Mouse (Mus musculus) embryo, embryonic 10 days (tissue): ENCODE results near the gene Lap3.
A peak's percentile ranks its signal among the peaks of the same experiment; 100 is the strongest.

ENCODE experiments used
- DNase-seq: peaks from one replicate; pipeline ENCODE4 v3.0.0-alpha.2; 2015; ENCODE audit warnings: low spot score

Gene Lap3

DNA sequence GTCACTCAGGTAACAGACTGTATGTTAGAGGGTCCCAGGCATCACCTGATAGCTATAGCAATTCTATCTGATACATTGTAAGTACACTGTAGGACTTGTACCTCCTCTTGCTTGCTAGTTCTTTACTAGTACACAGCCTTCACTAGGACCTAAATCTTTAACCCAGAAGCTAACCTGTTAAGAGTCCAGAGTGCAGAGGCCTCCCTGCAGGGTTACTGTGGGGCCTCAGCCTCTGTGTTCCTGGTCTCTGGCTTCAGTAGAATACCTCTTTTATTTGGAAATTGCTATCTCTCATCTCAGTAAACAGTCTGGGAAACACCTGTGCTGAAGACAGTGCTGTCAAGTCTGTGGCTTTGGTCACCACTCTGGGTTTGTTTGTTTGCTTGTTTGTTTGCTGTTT is 2.9 kb downstream of the Lap3 start:
- no peak for DNase-seq

DNA sequence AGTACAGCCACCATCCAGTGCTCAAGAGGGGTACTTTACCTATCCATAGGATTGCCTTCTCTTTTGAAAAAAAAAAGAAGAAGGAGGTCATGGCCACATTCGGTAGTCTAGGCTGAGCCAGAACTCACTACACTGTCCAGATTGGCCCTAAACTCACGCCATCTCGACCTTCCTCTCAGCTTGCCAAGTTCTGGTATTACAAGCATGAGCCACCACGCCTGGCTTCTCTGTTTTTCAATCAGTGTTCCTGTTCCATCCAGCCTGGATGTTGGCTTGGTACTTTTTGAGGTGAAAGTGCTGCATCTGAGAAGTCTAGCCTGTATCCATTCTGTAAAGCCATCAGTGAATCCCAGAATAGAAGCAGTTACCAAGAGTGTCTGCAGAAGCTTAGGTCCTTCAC is 3.3 kb downstream of the Lap3 start:
- no peak for DNase-seq

DNA sequence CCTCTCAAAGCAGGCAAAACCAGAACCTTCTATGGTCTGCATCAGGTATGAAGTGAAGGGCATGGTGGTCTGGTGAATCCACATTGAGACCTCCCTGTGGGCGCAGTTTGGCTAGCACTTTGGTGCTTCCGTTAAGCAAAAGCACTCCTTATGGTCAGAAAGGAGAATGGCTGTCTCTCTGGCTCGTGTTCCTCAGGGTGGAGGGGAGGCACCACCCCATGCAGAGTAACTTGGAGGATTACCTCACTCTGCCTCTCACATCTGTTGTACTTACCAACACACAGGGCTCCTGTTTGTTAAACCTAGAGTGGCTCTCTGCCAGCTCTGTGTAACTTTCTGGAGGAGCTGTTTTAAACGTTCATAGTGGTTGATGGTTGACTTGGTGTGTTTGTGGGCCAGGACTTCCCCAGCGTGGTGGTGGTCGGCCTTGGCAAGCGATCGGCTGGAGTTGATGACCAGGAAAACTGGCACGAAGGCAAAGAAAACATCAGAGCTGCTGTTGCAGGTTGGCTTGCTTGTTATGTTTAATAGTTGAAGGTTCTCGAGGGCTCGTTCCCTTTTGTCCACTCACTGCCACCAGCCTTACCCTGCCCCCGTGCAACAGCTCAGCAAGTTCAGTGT is 3.9 kb downstream of the Lap3 start:
- no peak for DNase-seq

DNA sequence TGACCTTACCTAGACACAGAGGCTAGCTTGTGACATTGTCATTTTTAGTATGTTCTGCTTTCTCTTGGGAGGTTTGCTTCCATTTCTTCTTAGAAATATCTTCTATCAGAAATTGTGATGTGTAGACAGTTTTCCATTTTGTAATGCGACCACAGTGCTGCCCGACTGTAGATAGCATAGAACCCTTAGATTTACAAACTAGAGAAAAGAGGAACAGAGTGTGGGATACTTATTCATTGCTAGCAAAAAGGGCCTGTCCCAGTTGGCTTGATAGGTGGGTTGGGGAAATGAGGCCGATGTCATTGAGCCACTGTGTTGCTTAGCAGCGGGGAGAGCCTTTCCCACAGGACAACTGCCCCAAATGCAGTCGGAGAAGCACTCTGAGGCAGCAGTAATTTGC is 4.4 kb downstream of the Lap3 start:
- no peak for DNase-seq

DNA sequence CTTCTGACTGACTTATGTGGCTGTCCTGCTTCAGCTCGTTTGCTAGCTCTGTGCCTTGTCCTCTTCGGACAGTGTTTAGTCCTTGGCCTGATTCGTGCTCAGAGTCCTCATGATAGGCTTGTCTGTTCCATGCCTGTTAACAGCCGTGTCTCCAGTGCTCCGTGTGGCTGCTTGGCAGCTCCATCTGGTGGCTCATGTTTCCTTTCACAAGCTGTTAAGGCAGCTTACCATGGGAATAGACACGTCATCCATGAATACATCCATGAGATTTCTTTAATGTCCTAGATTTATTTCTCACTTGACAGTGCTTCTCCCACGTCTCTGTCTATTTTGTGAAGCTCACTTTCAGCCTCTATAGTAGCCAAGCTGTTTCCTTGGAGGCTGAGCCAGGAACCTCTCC is 16.9 kb downstream of the Lap3 start:
- DNase-seq = no peak

DNA sequence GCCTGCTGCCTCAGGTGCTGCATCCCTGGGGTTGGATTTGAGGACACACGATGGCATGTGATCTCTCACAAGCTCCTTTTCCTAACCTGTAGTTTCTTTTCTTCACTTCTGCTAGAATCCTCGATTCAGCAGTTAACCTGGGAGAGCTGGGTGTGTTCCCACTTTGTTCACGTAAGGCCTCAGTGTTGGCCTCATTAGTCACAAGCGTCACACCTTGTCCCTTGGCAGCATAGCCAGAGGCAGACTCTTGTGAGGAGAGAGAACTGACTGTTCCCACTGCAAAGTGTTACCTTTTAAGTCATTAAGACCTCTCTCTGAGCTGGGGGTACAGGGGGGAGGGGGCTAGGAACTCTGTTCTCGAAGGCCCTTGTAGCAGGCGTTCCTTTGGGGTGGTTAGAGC is 19.7 kb downstream of the Lap3 start:
- no peak for DNase-seq

DNA sequence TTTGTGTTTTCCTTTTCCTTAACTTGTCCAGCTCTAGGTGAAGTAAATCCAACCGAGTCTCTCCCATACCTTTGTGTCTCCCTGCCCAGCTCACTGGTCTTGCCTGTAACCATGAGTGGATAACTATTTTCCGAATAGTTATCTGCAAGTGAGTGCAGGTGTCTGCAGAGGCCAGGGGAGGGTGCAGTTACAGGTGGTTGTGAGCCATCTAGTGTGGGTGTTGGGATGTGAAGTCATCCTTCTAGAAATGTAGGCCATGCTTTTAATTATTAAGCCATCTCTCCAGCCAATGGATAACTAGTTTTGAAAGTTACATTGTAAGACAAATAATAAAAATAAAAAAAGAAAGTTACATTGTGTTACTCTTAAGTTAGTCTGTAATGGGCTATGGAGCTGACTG is 20.3 kb downstream of the Lap3 start:
- DNase-seq = no peak

DNA sequence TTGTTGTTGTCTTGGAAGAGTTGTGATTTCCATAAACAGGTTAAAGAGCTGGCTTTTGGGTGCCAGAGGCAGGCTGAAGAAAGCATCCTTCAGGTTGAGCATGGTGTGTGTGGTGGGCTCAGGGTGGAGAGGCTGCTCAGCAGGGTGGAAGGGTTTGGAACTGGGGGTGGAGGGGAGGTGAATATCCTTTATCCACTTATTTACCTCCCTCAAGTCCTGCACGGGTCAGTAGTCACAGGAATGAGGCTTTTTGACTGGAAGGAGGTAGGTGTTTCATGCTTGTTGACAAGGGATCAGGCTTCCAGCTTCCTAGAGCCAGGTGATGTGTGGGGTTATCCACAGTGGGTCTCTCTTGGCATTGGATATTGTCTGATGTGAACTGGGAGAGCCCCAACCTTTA is 21.4 kb downstream of the Lap3 start:
- DNase-seq = no peak

DNA sequence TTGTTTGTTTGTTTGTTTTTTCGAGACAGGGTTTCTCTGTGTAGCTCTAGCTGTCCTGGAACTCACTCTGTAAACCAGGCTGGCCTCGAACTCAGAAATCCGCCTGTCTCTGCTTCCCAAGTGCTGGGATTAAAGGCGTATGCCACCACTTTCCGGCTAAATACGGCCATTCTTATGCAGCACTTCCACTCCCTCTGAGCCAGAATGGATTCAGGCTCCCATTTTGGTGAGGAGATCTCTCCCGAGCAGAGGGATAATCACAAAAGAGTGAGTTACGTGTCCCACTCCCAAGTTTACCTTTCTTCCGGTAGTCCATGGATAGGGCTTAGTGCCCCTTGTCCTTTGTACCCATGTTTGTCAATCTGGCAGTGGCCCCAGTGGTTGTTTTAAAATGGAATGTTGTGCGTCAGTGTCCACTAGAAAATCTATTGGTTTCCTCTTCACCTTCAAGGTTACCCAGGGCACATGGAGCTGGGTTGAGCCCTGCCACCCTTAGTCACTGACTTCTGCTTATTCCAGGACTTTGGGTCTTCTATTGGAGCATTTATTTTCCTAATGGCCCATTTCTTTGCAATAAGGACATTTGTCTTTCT is 22.1 kb downstream of the Lap3 start:
- DNase-seq = no peak

DNA sequence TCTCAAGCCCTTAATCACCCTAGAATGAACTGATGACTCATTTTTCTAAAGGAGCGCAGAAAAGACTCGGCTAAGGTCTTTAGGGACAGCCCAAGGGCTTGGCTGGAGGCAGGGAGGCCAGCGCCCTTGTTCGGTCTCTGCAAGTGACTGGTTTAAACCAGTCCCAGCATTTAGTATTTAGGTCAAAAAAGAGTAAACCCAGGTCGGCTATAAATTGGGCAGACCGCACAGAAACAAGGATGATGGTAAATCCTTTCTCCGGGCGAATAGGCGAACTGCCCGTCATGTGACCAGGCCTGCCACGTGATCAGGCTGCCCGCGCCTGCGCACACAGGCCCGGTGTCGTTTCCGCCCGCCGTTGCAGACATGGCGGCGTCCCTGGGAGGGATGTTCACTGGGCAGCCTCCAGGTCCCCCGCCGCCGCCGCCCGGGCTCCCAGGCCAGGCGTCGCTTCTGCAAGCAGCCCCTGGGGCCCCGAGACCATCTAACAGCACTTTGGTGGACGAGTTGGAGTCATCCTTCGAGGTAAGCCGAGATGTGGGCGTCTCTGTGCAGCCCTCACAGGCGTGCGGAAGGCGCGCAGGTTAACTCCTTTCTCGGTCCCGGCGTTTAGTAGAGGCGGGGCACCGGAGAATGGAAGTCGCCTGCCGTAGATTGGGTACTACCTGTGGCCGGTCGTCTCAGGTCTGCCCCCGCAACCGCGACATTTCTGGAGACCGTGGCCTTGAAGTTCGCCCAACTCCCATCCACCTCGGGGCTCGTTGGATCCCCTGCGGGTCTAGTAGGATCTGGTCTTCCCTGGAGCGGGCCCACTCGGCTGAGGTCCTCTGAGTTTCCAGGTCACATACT is 27.0 kb downstream of the Lap3 start, which contains the start of gene Med28:
Med28 (plus strand) TSS at position 270 of the 849 bp plus-strand sequence.
- peak; percentile 97 for DNase-seq

DNA sequence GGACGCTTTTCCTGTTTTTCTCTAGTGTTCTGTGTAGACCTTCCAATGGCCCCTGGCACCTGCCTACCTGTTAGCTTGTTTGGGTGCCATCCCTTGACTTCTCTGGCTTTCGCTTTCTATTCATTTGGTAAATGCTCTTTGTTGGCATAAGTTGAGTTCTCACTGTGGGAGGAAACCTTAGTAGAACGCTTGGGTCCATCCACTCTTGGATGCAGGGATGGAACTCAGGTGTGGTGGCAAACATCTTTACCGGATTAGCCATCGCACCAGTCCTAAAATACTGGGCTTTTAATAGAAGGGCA is 27.6 kb downstream of the Lap3 start:
- no peak for DNase-seq

DNA sequence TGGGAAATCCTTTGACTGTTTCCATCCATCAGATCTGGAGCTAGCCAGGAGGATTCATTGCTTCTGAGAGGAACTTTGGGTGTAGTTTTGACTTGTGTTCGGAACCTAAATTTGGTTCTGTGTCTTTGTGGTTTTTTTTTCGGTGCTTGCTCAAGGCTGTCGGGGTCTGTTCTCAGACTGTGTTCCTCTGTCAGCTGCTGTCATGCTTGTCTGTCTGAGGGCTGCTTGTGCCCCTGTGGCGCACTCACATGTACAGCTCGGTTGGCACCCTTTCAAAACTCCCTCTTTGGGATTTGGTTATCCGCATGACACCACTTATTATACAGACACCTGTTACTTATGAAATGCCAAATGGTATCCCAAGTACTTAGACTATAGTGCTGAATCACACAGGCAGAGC is 28.4 kb downstream of the Lap3 start:
- DNase-seq = no peak

DNA sequence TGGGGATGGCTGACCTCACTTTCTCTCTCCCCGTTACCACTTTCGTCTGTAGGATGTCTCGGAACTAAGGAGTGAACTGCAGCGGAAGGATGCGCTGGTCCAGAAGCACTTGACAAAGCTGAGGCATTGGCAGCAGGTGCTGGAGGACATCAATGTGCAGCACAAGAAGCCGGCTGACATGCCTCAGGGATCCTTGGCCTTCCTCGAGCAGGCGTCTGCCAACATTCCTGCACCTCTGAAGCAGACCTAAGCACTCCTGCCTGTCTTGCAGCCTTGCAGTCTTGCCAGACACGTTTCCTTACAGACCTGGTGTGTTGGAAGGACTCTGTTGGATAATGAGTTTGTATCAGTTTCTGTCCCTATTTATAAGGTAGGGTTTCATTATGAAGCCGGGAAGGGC is 31.9 kb downstream of the Lap3 start:
- no peak for DNase-seq

DNA sequence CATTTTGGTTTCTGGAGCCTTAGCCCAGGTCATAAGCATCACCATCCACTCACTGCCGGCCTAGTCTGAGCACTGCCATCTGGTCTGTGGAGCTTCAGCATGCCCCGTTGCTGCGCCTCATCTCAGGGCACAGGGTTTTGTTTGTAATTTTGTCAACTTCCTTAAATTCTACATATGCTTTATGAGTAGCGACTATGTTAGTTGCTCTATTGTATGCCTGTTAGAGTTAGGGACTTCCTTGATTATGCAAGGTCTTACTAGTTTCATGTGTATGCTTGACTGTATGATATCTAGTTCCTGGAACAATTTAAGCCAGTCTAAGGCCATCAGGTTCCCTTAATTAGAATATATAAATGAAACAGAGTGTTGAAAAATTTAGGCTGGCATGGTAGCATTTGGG is 33.2 kb downstream of the Lap3 start:
- DNase-seq = no peak

DNA sequence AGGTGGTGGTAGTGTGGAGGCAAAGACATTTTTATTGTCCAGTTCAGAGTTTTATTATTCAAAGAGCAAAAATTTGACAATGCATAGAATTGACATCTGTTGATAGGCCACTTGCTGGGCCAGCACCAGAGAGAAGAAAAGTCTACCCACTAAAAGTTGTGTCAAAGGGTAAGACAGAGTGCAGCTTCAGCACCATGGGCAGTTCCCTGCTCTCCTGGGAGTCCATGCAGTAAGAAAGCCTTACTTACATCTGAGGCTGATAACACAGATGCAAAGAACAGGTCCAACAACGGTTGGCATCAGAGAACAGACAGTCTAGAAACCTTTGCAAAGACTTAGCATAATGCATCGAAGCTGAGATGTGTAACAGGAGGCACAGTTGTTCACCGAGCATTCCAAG is 36.5 kb downstream of the Lap3 start:
- peak; percentile 67 for DNase-seq

DNA sequence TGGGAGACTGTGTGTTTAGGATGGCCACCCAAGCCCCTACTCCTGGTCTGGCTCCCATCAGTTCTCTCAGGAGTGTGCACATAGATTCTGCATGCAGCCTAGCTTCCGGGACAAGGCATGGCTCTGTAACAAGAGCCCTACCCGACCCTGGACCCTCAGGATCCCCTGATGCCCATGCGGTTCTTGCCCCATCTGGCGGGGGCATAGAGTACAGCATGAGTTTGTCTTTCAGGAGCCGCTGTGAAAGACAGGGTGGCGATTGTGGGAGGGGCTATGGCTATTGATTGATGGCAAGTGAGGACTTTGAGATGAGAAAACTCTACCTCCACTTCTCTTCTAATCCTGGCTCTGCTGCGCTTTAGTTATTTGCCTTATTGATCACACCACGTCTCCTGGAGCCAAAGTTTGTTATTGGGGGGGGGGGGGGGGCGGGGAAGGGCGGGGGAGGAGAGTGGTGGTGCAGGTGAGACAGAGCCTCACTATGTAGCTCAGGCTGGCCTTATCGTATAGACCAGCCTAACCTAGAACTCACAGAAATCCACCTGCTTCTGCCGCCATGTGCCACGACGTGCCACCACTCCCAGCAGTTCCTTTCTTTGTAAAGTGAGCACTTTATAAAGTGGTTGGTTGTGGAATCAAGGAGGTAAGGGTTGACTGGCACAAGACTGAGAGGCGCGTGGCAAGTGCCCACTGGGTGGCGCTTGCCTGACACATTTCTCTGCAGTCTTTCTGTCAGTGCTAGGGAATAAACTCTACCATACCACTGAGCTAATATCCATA is 41.3 kb downstream of the Lap3 start:
- DNase-seq = peak; percentile 83

DNA sequence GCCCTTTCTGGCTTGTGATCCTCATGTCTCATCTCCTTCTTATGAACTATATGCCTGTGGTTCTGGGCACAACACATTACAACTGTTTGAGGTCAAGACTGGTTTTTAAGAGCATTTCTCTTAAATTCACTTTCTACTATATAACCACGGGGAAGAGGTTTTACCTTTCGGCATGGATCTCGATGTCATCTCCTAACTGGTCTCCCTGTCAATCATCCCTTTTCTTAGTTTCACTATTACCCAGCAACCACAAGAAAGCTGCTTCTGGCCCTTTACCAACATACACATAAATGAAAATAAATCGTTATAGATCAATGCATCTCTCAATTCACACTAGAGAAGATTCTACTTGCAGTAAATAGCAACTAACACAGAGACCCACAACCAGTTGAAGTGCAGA is 42.0 kb downstream of the Lap3 start:
- DNase-seq = no peak

DNA sequence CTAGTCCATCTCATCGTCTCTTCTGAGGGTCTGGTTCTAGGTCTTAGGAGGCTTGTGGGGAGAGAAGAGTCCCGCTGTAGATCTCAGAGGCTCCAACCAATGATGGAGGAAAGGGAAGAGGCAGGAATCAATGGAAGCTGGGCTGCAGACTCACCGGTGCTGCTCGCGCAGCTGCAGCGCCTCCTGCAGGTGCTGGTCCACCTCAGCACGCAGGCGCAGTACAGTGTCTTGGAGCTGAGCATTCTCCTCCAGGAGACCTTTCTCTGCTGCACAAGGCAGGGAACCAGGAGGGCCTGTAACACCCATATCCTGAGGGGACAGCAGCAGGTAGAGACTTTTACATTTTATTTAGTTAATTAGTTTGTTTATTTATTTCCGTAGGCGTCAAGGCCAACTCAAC is 46.3 kb downstream of the Lap3 start:
- DNase-seq = no peak

DNA sequence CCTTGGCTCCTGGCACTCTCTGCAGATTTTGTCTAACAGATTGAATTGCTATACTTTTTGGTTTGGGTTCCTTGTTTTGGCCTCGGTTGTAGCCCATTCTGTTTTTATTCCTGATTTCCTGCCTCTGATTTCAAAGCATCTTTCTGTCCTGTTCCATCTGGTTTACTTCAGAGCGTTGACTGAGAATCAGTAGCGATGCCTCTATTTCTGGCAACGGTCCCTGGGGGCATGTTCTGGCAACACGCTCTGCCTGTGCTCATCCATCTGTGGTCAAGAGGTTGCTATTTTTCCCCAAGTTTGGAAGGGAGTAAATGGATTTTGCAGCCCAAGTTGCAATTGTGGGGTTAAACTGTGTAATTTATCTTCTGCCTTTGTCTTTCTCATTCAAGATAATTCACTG is 50.2 kb downstream of the Lap3 start:
- peak; percentile 55 for DNase-seq

DNA sequence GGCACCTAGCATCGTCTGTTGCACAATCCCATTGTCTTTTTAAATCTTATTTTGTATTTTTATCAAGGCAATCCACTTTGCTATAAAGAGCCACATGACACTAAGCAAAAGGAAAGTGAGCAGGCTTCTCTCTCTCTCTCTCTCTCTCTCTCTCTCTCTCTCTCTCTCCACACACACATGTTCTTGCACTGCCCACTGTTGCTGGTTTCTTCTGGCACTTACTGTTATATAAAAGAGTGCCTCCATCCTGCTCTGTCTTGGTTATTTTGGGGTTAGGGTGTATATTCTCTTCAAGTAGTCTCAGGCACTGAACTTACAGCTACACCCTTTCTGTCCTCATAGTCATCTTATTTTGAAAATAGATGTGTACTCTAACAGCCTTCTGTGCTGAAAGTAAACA is 56.4 kb downstream of the Lap3 start:
- no peak for DNase-seq
